Mouse (Mus musculus): Measurements from ENCODE around the gene Map6d1. TPM values are rescaled to one million over a fixed set of nuclear protein-coding genes. Genes with fewer than 3 reads are reported as not detected.

The Map6d1 gene
- total RNA-seq (2014; rRNA removed) (4.8 and 7.2 TPM in 2 replicates), polyA plus RNA-seq (2015; fragmentation: Nextera tagmentation; extraction: Ambion mirVana) (2.7 and 4.2 TPM in 2 replicates)

DNA sequence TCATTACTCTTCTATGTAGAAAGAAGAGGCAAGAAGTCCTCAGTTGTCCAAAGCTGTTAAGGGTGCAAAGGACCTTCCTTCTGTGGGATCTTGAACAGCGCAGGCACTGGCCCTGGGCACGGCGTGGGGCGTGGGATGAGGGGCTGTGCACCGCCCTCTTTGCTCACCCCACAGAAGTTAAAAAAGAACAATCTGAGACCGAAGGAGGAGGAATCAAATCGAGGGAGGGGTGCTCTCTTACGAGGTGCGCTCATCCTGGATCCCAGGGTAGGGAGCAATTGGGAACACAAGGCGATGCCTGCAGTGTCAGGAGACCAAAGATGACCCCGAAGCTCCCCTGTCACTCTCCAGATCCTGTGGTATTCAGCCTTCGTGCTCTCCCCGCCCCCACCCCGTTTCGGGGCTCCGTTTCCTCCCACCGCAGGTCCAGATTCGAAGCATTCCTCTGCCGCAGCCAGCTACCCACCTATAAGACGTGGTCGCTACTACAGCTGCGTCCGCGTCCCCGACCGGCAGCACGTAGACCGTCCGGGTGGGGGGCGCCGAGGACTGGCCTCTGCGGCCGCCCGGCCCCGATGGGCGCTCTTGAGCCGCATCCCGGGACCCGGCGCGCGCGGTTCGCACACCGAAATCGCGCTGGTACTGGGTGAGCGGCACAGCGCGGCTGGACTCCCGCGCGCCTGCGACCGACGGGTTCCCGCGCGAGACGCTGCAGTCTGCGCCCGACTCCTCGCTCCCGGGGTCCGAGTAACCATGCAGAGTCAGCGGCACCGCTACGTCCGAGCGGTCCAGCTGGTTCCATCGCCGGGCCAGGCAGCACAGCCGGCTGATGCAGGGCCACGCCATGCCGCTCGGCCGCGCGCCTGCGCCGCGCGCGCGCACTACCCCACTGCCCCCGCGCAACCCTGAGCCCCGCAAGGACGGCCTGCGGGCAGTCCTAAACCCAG lies at the start of gene Map6d1:
Map6d1 (minus strand) TSS at position 891 of the 947 bp plus-strand sequence.
- DNase-seq (peak; percentile 65), ATAC-seq (peak; percentile 78)
- Histone ChIP-seq H3K4me1 (ENCODE audit: insufficient read depth) (0 out of 2 replicates have a peak, but pooled peaks cover 7% of the 10 kb centered on the region), H3K27me3 (ENCODE audit: insufficient read depth, low read length) (no peaks in the 10 kb centered on the region), H3K9ac (peak within 1 kb of the TSS; percentile 76), H3K36me3 (ENCODE audit: insufficient read depth) (no peaks in the 10 kb centered on the region), H3K27ac (ENCODE audit: low read depth, low read length) (peak within 1 kb of the TSS; percentile 69), H3K4me2 (ENCODE audit: low read depth) (peak within 1 kb of the TSS; percentile 80), H3K4me3 (ENCODE audit: low read depth, low read length) (peak within 1 kb of the TSS; percentile 77), H3K9me3 (ENCODE audit: low read length) (no peaks in the 10 kb centered on the region)
- WGBS, result 3% methylated on average over 90 of the region's 90 CpGs
- no peak for TF ChIP-seq CTCF (IDR thresholded peaks at IDR 0.05; ENCODE audit: low read depth)

DNA sequence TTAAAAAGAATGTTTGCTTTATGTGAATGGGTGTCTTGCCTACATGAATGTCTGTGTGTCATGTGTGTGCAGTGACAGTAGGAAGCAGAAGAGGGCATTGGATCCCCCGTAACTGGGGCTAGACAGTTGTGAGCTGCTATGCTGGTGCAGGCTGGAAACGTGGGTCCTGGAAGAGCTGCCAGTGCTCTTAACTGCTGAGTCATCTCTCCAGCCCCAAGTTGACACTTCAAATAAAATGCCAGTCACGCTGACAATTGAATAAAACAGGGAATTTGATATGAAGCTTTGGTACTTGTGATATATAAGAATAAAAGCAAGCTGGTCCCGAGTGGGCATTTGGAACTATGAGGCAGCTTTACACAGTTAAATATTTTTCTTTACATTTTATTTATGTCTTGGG lies 39.1 kb upstream of the Map6d1 start:
- DNase-seq (no peak), ATAC-seq (no peak)
- WGBS, result 88% methylated on average over 4 of the region's 4 CpGs
- Histone ChIP-seq H3K9me3 (ENCODE audit: low read length) (no peaks in the 10 kb centered on the region), H3K27me3 (ENCODE audit: insufficient read depth, low read length) (no peaks in the 10 kb centered on the region), H3K9ac (no peak overlapping the region), H3K4me3 (ENCODE audit: low read depth, low read length) (no peak overlapping the region), H3K4me1 (ENCODE audit: insufficient read depth) (no peaks in the 10 kb centered on the region), H3K27ac (ENCODE audit: low read depth, low read length) (no peak overlapping the region), H3K36me3 (ENCODE audit: insufficient read depth) (peaks cover 66% of the 10 kb centered on the region), H3K4me2 (ENCODE audit: low read depth) (no peak overlapping the region)
- TF ChIP-seq CTCF (IDR thresholded peaks at IDR 0.05; ENCODE audit: low read depth), result no peak

DNA sequence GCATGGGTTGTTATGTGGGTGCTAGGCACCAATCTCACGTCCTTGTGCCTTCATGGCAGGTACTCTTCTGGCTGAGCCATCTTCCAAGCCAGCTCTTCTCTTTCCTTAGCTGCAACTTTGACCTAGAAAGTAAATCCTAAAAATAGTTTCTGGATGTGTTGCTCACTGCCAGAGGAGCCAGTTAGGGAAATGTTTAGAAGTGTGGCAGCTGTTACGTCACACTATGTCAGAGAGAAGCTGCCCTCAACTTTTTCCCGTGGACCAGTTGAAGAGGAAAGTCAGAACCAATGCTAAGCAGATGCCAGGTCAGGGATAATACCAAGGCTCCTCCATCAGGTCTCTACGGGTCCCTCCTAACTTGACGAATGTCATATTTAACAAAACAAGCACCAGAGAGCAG lies 38.2 kb upstream of the Map6d1 start:
- Histone ChIP-seq H3K9me3 (ENCODE audit: low read length) (no peaks in the 10 kb centered on the region), H3K4me1 (ENCODE audit: insufficient read depth) (no peaks in the 10 kb centered on the region), H3K4me3 (ENCODE audit: low read depth, low read length) (no peak overlapping the region), H3K27ac (ENCODE audit: low read depth, low read length) (no peak overlapping the region), H3K27me3 (ENCODE audit: insufficient read depth, low read length) (no peaks in the 10 kb centered on the region), H3K36me3 (ENCODE audit: insufficient read depth) (peaks cover 59% of the 10 kb centered on the region), H3K9ac (no peak overlapping the region), H3K4me2 (ENCODE audit: low read depth) (no peak overlapping the region)
- DNase-seq (no peak), ATAC-seq (no peak)
- 94% methylated on average over 5 of the region's 5 CpGs for WGBS
- no peak for TF ChIP-seq CTCF (IDR thresholded peaks at IDR 0.05; ENCODE audit: low read depth)

DNA sequence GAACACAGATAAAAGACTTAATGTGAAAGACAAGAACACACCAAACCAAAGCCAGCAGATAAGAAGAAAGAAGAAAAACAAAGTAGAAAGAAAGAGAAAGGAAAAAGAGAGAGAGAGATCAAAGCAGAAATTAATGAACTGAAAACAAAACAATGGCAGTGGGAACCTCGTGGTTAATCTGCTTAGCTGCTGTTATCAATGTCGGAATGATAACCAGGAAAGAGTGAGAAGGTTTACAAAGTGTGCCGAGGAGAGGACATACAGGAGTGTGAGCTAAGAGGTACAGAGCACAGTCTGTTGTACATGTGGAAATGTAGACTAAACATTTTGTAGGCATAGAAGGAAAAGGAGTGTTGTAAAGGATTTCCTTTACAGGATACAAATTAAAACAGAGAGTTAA lies 31.8 kb upstream of the Map6d1 start:
- no peak overlapping the region for H3K27ac ChIP-seq (ENCODE audit: low read depth, low read length)
- H3K36me3 ChIP-seq (ENCODE audit: insufficient read depth), result 0 out of 2 replicates have a peak, but pooled peaks cover 2% of the 10 kb centered on the region
- TF ChIP-seq CTCF (IDR thresholded peaks at IDR 0.05; ENCODE audit: low read depth), result no peak
- no peaks in the 10 kb centered on the region for H3K9me3 ChIP-seq (ENCODE audit: low read length)
- no peak overlapping the region for H3K9ac ChIP-seq
- H3K4me1 ChIP-seq (ENCODE audit: insufficient read depth), result no peaks in the 10 kb centered on the region
- 23% methylated on average over 3 of the region's 3 CpGs for WGBS
- no peak for ATAC-seq
- DNase-seq, result no peak
- no peak overlapping the region for H3K4me2 ChIP-seq (ENCODE audit: low read depth)
- no peak overlapping the region for H3K4me3 ChIP-seq (ENCODE audit: low read depth, low read length)
- no peaks in the 10 kb centered on the region for H3K27me3 ChIP-seq (ENCODE audit: insufficient read depth, low read length)

DNA sequence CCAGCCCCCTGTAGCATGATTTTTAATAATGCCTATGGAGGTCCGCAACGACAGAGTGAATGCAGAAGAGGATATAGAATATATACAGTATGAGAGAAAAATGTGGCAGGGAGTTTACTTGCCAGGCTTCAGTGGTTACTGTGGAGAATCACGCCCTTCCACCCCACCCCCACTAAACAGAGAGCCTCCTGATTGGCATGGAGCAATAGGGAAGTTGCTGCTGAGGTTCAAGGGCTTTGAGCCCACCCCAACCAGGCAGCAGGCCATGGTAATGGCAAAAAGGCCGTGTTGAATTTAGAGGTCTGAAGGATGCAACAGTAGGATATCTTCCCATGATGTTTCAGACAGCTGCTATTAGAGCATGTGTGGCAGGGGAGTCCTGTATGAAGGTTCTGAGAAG lies 30.2 kb upstream of the Map6d1 start:
- no peaks in the 10 kb centered on the region for H3K36me3 ChIP-seq (ENCODE audit: insufficient read depth)
- no peaks in the 10 kb centered on the region for H3K4me1 ChIP-seq (ENCODE audit: insufficient read depth)
- H3K9me3 ChIP-seq (ENCODE audit: low read length), result no peaks in the 10 kb centered on the region
- WGBS, result 88% methylated on average over 4 of the region's 4 CpGs
- no peak overlapping the region for H3K4me3 ChIP-seq (ENCODE audit: low read depth, low read length)
- H3K9ac ChIP-seq, result no peak overlapping the region
- H3K27me3 ChIP-seq (ENCODE audit: insufficient read depth, low read length), result no peaks in the 10 kb centered on the region
- H3K27ac ChIP-seq (ENCODE audit: low read depth, low read length), result no peak overlapping the region
- ATAC-seq (no peak), DNase-seq (no peak)
- TF ChIP-seq CTCF (IDR thresholded peaks at IDR 0.05; ENCODE audit: low read depth), result no peak
- no peak overlapping the region for H3K4me2 ChIP-seq (ENCODE audit: low read depth)

DNA sequence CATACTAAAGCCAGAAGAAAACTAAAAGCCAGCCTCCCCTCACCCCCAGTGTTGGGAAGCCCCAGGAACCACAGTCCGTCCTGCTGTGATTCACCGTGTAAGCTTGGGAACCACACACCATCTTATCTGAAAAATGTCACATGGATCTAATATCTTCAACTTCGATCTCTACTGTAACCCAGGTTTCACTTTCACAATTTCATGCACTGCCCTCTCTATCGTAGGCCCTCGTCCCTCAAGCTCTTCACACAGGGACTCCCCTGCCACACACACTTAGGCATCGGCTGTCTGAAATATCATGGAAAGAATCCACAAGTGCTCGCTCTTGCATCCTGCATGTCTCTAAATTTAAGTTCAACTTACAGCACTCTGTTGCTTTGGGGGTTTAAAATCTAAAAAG lies 23.9 kb upstream of the Map6d1 start:
- ATAC-seq, result no peak
- Histone ChIP-seq H3K27me3 (ENCODE audit: insufficient read depth, low read length) (no peaks in the 10 kb centered on the region), H3K4me3 (ENCODE audit: low read depth, low read length) (no peak overlapping the region), H3K36me3 (ENCODE audit: insufficient read depth) (no peaks in the 10 kb centered on the region), H3K27ac (ENCODE audit: low read depth, low read length) (no peak overlapping the region), H3K4me2 (ENCODE audit: low read depth) (no peak overlapping the region), H3K9ac (no peak overlapping the region), H3K4me1 (ENCODE audit: insufficient read depth) (no peaks in the 10 kb centered on the region), H3K9me3 (ENCODE audit: low read length) (no peaks in the 10 kb centered on the region)
- 84% methylated on average over 7 of the region's 7 CpGs for WGBS
- TF ChIP-seq CTCF (IDR thresholded peaks at IDR 0.05; ENCODE audit: low read depth), result no peak
- no peak for DNase-seq

DNA sequence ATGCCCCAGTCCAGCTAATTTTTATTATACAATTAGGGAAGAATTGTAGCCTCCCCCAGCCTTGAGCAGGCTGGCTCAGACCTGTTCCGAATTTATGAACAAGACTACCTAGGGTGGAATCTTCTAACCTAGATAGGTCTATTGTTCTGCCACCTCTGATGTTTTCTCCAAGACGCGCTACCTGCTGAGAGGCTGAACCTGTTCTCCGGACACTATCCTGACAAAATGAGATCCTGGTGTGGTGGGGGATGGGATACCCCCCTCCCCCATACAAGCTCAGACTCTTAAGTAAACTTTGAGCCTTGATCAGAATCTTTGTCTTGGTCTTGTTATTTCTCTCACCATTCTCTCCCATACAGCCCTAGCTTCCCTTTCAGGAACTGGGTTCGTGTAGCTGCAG lies 16.8 kb upstream of the Map6d1 start:
- no peak for DNase-seq
- Histone ChIP-seq H3K4me3 (ENCODE audit: low read depth, low read length) (no peak overlapping the region), H3K9me3 (ENCODE audit: low read length) (no peaks in the 10 kb centered on the region), H3K4me1 (ENCODE audit: insufficient read depth) (no peaks in the 10 kb centered on the region), H3K36me3 (ENCODE audit: insufficient read depth) (no peaks in the 10 kb centered on the region), H3K27ac (ENCODE audit: low read depth, low read length) (no peak overlapping the region), H3K27me3 (ENCODE audit: insufficient read depth, low read length) (no peaks in the 10 kb centered on the region), H3K4me2 (ENCODE audit: low read depth) (no peak overlapping the region), H3K9ac (no peak overlapping the region)
- TF ChIP-seq CTCF (IDR thresholded peaks at IDR 0.05; ENCODE audit: low read depth), result no peak
- no peak for ATAC-seq
- WGBS, result 68% methylated on average over 5 of the region's 5 CpGs
